ENCODE assay signal across 28 mouse cellular contexts in the genomic region with DNA sequence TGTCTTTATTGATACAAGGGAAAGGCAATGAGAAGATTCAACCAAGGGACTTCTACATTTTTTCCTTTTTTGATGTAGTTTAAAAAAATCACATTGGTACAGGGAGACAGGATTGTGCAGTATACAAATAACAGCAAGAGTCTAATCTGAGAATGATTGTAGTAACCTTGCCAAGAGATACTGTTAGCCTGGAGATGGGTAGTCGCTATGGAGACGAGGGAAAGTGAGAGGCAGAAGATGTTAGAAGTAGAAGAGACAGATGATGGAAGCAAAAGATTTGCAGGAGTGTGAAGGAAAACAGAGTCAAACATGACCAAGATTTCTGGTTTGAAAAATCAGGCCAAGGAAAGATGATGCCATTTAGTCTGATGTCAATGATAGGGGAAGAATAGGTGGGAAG.
"Had no signal": no experiment of that assay in that cellular context is flagged by ENCODE, and none has a peak within 500 bp of the region (broad histone marks: within the 10 kb centered on the region; RNA-seq: fewer than 3 reads in every experiment).

No protein-coding gene starts in this region.

- ATAC-seq: hindbrain, embryonic 16.5 days; inflammation-experienced regulatory T-cells, adult 6 months; intestine, embryonic 15.5 days; intestine, postnatal 0 days; liver, embryonic 12.5 days had no signal

- H3K4me1 ChIP-seq: heart, embryonic 10.5 days; heart, embryonic 12.5 days; hindbrain, embryonic 10.5 days; hindbrain, embryonic 12.5 days; intestine, embryonic 15.5 days; limb, embryonic 13.5 days; limb, embryonic 15.5 days; liver, embryonic 12.5 days had no signal

- H3K27ac ChIP-seq: gastrocnemius, adult 2 months; heart, embryonic 10.5 days; hindbrain, embryonic 10.5 days; hindbrain, embryonic 12.5 days; hindbrain, embryonic 14.5 days; intestine, embryonic 15.5 days; layer of hippocampus, adult 2 months; limb, embryonic 13.5 days; limb, embryonic 15.5 days; liver, embryonic 12.5 days; liver, embryonic 14.5 days had no signal

- H3K9me3 ChIP-seq: heart, embryonic 10.5 days; heart, embryonic 12.5 days; hindbrain, embryonic 10.5 days; hindbrain, embryonic 12.5 days; intestine, embryonic 15.5 days; limb, embryonic 13.5 days; limb, embryonic 15.5 days; liver, embryonic 12.5 days had no signal

- DNase-seq: gastrocnemius, adult 2 months; gastrocnemius, postnatal 10 days; gastrocnemius, postnatal 25 days; heart, adult 18-20 months; heart, postnatal 10 days; heart, postnatal 4 days; kidney, adult 18-20 months; kidney, adult 8-10 months; kidney, postnatal 10 days; kidney, postnatal 25 days; kidney, postnatal 4 days; layer of hippocampus, adult 9-11 months; layer of hippocampus, postnatal 36 days; left cerebral cortex, postnatal 4 days had no signal

- H3K27me3 ChIP-seq: heart, embryonic 12.5 days; hindbrain, embryonic 12.5 days; intestine, embryonic 15.5 days; limb, embryonic 13.5 days; limb, embryonic 15.5 days; liver, embryonic 12.5 days had no signal

- H3K4me2 ChIP-seq: heart, embryonic 12.5 days; hindbrain, embryonic 12.5 days; hindbrain, embryonic 14.5 days; intestine, embryonic 15.5 days; limb, embryonic 13.5 days; limb, embryonic 15.5 days; liver, embryonic 12.5 days had no signal

- H3K9ac ChIP-seq: heart, embryonic 12.5 days; hindbrain, embryonic 12.5 days; hindbrain, embryonic 14.5 days; intestine, embryonic 15.5 days; limb, embryonic 13.5 days; limb, embryonic 15.5 days; liver, embryonic 12.5 days; liver, embryonic 14.5 days had no signal

- H3K4me3 ChIP-seq: gastrocnemius, adult 2 months; heart, embryonic 10.5 days; heart, embryonic 12.5 days; hindbrain, embryonic 10.5 days; hindbrain, embryonic 12.5 days; intestine, embryonic 15.5 days; layer of hippocampus, adult 2 months; limb, embryonic 13.5 days; limb, embryonic 15.5 days; liver, embryonic 12.5 days had no signal

- H3K36me3 ChIP-seq: heart, embryonic 10.5 days; heart, embryonic 12.5 days; hindbrain, embryonic 10.5 days; hindbrain, embryonic 12.5 days; intestine, embryonic 15.5 days; limb, embryonic 13.5 days; limb, embryonic 15.5 days; liver, embryonic 12.5 days had no signal
